Mouse (Mus musculus): ENCODE data around the gene Kctd17.

- no peak for TF ChIP-seq CTCF (conservative IDR thresholded peaks at IDR 0.05; ENCODE audit: insufficient read depth, insufficient read length, low read depth, low read length)
- no peak for TF ChIP-seq POLR2A (IDR thresholded peaks at IDR 0.05; ENCODE audit: low read depth, low read length)
Measured at GRCm38 (mm10) chr15:78468379-78468937, 40.1 kb downstream of the Kctd17 start, which contains the start of gene Tmprss6.

All from kidney, adult 2 months (tissue).